Mouse (Mus musculus) liver, embryonic 14.5 days (tissue): ENCODE measurements at regions not wholly inside any gene's neighbourhood (a gene's known extent, or its start where the extent isn't known, plus 50 kb on each side); places are given as distances from the start of the nearest gene placed in this dataset.

Experiments
- CTCF ChIP-seq: IDR thresholded peaks from 2 replicates; pipeline ENCODE4 v1.5.1; 2016; ENCODE audit warnings: antibody characterized with exemption, low read depth, control low read depth
- EP300 ChIP-seq: IDR thresholded peaks from 2 replicates; pipeline ENCODE4 v1.6.1; 2016; ENCODE audit warnings: antibody characterized with exemption, low read depth

- peak; percentile 38 for TF ChIP-seq CTCF
- no peak for TF ChIP-seq EP300
These were observed 75.8 kb downstream of the Polr2m start for GRCm38 (mm10) chr9:71409925-71410324.
